Mouse (Mus musculus) testis, postnatal 10 days (tissue): ENCODE data around the gene Adprh.

ENCODE experiments used
- DNase-seq: peaks from one replicate; pipeline ENCODE4 v3.0.0; 2021; ENCODE audit warnings: low spot score

The Adprh gene

GRCm38 (mm10) chr16:38395060-38395730 lies 57.3 kb downstream of the Adprh start:
- DNase-seq = no peak

- DNase-seq = no peak
Observed at GRCm38 (mm10) chr16:38394191-38394618, 58.3 kb downstream of the Adprh start.
